Mouse (Mus musculus) hindbrain, embryonic 11.5 days (tissue): ENCODE measurements around the gene Igflr1. TPM values are rescaled to one million over a fixed set of nuclear protein-coding genes. Genes with fewer than 3 reads are reported as not detected.
A peak's percentile ranks its signal among the peaks of the same experiment; 100 is the strongest.

ENCODE experiments used
- ATAC-seq: fragments of 200-750 bp; cut with Nextera tagmentation; 2 replicates; pipeline ENCODE4 v1.8.0; 2017; ENCODE audit warnings: mild to moderate bottlenecking, moderate TSS enrichment, moderate library complexity; ENCODE audit not compliant: low FRiP score
- DNase-seq: peaks from one replicate; pipeline ENCODE4 v3.0.0-alpha.2; 2015; ENCODE audit warnings: low spot score
- H3K27ac ChIP-seq: fragments of 300-500 bp; sonication (generic); 2 replicates; pipeline ENCODE4 v1.5.1; 2014; ENCODE audit warnings: mild to moderate bottlenecking, low read depth, low read length
- H3K27me3 ChIP-seq: fragments of 300-500 bp; sonication (generic); 2 replicates; pipeline ENCODE4 v1.6.1; 2014; ENCODE audit warnings: mild to moderate bottlenecking, low read length, moderate library complexity, mixed read lengths; ENCODE audit not compliant: control insufficient read depth, insufficient read depth
- H3K36me3 ChIP-seq: fragments of 300-500 bp; sonication (generic); 2 replicates; pipeline ENCODE4 v1.6.1; 2014; ENCODE audit warnings: mild to moderate bottlenecking, low read length, moderate library complexity, mixed read lengths; ENCODE audit not compliant: control insufficient read depth, insufficient read depth
- H3K4me1 ChIP-seq: fragments of 300-500 bp; sonication (generic); replicated peaks from 2 replicates; pipeline ENCODE4 v1.6.1; 2014; ENCODE audit warnings: low read length, mixed read lengths; ENCODE audit not compliant: control insufficient read depth, insufficient read depth
- H3K4me2 ChIP-seq: fragments of 300-500 bp; sonication (generic); replicated peaks from 2 replicates; pipeline ENCODE4 v1.6.1; 2014; ENCODE audit warnings: mild to moderate bottlenecking, low read depth, low read length
- H3K4me3 ChIP-seq: fragments of 300-500 bp; sonication (generic); 2 replicates; pipeline ENCODE4 v1.5.1; 2014; ENCODE audit warnings: low read depth, low read length
- H3K9ac ChIP-seq: fragments of 300-500 bp; sonication (generic); 2 replicates; pipeline ENCODE4 v1.6.1; 2014; ENCODE audit warnings: low read depth, low read length
- H3K9me3 ChIP-seq: fragments of 300-500 bp; sonication (generic); 2 replicates; pipeline ENCODE4 v1.6.1; 2016; ENCODE audit warnings: low read length; ENCODE audit not compliant: control insufficient read depth
- WGBS: fragments of 180-500 bp; shearing (Covaris S2); extraction: QIAGEN DNeasy Blood & Tissue Kit; methylation state at CpG from one replicate; pipeline ENCODE4 v1.1.7; 2014; 5-methylcytosine and 5-hydroxymethylcytosine counted together
- polyA plus RNA-seq: library from polyadenylated mRNA; unstranded; fragments of >200 nt; fragmentation: Nextera tagmentation; extraction: Ambion mirVana; gene quantifications from 2 replicates; pipeline ENCODE4 v1.2.1, GENCODE M21; 2014

Igflr1 gene
- polyA plus RNA-seq, 1 experiment from 2014 or later: 3.6 TPM

DNA sequence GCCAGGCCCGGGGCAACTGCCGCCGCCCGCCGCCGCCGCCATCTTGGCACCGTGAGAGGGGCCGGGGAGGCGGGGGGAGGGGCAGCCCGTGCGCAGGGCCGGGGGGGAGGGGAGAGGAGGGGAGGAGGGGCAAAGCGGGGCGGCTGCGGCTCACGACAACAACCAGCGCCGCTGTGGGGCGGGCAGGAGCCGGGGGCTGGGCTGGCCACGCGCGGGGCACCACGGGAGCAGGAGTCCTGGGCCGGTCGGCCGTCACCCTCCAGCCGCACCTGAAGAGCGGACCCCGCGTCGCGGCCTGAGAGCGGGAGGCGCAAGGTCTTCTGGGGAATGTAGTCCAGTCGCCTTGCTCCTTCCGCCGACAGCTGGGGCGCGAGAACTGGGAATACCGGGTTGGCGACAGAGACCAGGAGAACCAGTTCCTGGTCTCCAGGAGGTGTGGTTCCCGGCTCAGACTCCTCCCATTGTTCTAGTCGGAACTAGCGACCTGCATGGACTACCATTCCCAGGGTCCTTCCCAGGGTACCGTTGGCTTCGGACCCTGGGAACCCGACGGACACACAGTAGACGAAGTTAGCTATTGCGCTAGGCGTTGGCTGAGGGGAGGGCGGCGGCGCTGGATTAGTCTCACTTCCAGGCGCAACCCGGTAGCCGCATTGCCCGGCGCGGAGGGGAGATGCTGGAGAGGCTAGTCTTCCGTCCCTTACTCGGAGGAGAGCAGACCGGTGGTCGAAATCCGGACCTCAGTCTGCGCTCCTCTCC, 23.6 kb downstream of the Igflr1 start, which contains the start of gene Kmt2b:
Kmt2b (minus strand) TSS at position 51 of the 759 bp plus-strand sequence.
- DNase-seq: peak; percentile 96
- Histone ChIP-seq H3K4me1 (peaks cover 5% of the 10 kb centered on the region), H3K27ac (peak within 1 kb of the TSS; percentile 45), H3K4me2 (peak within 1 kb of the TSS; percentile 93), H3K4me3 (peak within 1 kb of the TSS; percentile 80), H3K36me3 (peaks cover 5% of the 10 kb centered on the region; the same call in 1 of the 2 replicates), H3K27me3 (no peaks in the 10 kb centered on the region), H3K9ac (peak within 1 kb of the TSS; percentile 94), H3K9me3 (no peaks in the 10 kb centered on the region)
- peak; percentile 96 for ATAC-seq
- 0% methylated on average over 47 of the region's 68 CpGs for WGBS

DNA sequence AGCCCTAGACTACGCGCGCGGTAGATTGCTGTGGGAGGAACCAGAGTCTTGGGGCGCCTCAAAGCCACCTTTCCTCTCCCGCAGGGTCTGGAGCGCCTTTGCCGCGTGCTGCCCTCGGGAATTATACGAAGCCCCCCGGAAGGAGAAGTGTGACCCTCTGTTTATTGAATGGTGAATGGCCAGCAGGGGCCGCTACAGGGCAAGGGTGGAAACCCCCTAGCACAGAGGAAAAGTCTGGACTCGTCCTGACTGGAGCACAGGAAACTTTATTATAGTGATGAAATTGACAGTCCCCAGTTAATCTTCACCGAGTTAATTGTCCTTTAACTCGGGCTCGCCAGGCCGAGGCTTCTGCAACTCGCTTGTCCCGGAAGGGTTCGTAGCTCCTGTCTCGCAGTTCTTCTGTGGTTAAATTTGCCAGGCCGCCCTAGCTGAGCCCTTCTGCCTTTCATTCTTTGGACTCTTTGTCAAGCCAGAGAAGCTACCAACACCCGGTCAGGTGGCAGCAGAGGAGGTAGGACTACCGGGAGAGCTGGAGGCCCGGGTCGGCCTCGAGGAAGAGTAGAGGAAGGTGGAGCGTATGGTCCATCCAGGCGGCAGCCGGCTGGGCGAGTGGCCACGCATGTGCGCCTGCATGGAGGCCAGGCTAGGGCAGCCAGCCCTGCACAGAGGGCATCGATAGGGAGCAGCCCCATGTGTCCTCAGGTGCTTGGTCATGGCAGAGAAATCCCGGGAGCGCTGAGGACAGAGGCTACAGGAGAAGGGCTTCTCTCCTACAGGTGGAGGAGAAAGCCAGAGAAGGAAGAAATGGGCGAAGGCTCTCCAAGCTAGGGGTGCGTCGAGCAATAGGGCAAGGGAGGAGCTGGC, 24.4 kb downstream of the Igflr1 start:
- WGBS: 31% methylated on average over 40 of the region's 40 CpGs
- ATAC-seq: peak; percentile 73

DNA sequence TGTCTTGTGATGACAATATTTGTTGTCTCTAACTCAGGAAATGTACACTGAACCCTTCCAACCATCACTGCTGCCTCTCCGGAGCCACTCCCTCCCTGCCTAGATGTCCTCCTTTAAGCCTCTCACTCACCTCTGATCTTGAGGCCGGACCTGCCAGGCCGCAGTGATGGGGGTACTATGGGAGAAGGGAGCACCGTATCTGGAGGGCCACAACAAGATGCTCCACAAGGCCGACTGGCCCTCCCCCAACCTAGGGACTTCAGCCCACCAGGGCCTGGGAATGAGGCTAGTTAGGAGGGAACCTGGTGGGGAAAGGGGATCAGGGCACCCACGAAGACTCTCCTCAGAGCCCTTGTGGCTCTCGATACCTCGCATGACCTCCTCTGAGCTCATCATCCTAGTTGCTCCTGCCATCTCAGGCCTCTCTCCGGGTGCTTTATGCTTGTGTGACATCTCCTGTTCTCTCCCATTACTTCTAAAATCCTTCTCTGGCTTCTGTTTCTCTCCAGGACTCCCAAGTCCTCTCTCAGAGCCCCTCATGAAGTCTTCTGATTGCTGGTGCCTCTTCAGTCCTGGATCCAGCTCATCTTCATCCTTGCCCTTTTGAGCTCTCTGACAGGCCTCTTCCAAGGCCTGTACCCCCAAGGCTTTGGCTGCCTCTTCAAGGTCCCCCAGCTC, 25.8 kb downstream of the Igflr1 start:
- no peaks in the 10 kb centered on the region for H3K36me3 ChIP-seq
- no peak overlapping the region for H3K27ac ChIP-seq
- ATAC-seq (no peak), DNase-seq (no peak)
- no peak overlapping the region for H3K9ac ChIP-seq
- no peaks in the 10 kb centered on the region for H3K9me3 ChIP-seq
- 86% methylated on average over 9 of the region's 9 CpGs for WGBS
- no peak overlapping the region for H3K4me3 ChIP-seq
- no peak overlapping the region for H3K4me2 ChIP-seq
- H3K4me1 ChIP-seq: peaks cover 5% of the 10 kb centered on the region
- no peaks in the 10 kb centered on the region for H3K27me3 ChIP-seq

More for the DNA sequence above, 24.4 kb downstream of the Igflr1 start:
- Histone ChIP-seq H3K4me2 (peak overlapping the region; percentile 60), H3K9me3 (no peaks in the 10 kb centered on the region), H3K4me3 (peak overlapping the region; percentile 80), H3K9ac (peak overlapping the region; percentile 94; the same call in 1 of the 2 replicates), H3K36me3 (no peaks in the 10 kb centered on the region; the same call in 1 of the 2 replicates), H3K27ac (peak overlapping the region; percentile 45), H3K27me3 (no peaks in the 10 kb centered on the region), H3K4me1 (peaks cover 5% of the 10 kb centered on the region)
- peak; percentile 94 for DNase-seq

DNA sequence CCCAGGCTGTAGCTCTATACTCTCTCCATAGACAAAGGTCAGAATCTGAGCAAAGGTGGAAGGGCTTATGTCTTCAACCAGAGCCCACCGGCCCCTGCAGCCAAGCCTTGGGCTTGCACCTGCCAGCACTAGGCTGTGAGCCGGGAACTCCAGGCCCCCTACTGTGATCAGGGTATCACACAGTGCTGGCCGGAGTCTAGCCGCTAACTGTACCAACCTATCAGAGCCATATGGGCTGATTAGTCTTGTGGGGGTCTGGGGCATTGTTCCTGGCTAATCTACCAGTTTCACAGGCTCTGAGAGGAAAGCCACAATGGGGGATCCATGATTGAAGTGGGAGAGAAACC, 26.4 kb downstream of the Igflr1 start:
- ATAC-seq: no peak
- no peak overlapping the region; the same call in 1 of the 2 replicates for H3K9ac ChIP-seq
- DNase-seq: no peak
- no peak overlapping the region for H3K4me2 ChIP-seq
- no peaks in the 10 kb centered on the region for H3K27me3 ChIP-seq
- no peak overlapping the region for H3K27ac ChIP-seq
- WGBS: 37% methylated on average over 4 of the region's 4 CpGs
- H3K9me3 ChIP-seq: no peaks in the 10 kb centered on the region
- peaks cover 5% of the 10 kb centered on the region for H3K4me1 ChIP-seq
- H3K36me3 ChIP-seq: no peaks in the 10 kb centered on the region
- no peak overlapping the region for H3K4me3 ChIP-seq

DNA sequence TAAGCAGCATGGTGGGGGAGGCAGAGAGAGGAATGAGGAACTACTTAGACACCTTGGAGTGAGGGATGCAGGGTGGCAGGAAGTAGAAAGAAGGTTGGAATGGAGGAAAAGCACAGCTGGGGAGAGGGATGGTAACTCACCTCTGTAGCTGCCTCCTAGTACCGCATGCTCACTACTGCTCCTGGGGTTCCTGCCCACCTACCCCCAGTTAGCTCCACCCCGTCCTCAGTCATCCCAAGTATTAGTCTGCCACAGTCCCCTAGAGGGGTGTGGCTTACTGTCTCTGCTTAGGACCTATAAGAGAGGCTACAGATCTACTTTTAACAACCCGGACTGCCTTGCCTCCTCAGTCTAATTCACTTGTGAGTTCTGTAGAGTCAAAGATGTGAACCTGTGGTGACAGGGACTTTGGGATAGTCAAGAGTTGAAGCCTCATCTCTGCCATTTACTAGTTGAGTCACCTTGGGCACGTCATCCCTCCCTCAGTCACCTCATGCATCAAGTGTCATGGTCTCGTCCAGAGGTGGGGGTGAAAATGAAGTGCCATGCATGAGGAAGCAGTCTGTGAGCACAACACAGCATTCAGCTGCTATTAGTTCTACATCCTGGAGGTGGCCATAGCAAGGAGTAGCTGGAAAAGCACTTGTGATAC, 27.7 kb downstream of the Igflr1 start:
- no peak overlapping the region for H3K27ac ChIP-seq
- no peak overlapping the region for H3K4me3 ChIP-seq
- no peak overlapping the region for H3K4me2 ChIP-seq
- no peaks in the 10 kb centered on the region; the same call in 1 of the 2 replicates for H3K4me1 ChIP-seq
- no peak overlapping the region for H3K9ac ChIP-seq
- H3K9me3 ChIP-seq: no peaks in the 10 kb centered on the region
- no peak for DNase-seq
- H3K36me3 ChIP-seq: no peaks in the 10 kb centered on the region
- 55% methylated on average over 5 of the region's 5 CpGs for WGBS
- ATAC-seq: no peak
- no peaks in the 10 kb centered on the region for H3K27me3 ChIP-seq

DNA sequence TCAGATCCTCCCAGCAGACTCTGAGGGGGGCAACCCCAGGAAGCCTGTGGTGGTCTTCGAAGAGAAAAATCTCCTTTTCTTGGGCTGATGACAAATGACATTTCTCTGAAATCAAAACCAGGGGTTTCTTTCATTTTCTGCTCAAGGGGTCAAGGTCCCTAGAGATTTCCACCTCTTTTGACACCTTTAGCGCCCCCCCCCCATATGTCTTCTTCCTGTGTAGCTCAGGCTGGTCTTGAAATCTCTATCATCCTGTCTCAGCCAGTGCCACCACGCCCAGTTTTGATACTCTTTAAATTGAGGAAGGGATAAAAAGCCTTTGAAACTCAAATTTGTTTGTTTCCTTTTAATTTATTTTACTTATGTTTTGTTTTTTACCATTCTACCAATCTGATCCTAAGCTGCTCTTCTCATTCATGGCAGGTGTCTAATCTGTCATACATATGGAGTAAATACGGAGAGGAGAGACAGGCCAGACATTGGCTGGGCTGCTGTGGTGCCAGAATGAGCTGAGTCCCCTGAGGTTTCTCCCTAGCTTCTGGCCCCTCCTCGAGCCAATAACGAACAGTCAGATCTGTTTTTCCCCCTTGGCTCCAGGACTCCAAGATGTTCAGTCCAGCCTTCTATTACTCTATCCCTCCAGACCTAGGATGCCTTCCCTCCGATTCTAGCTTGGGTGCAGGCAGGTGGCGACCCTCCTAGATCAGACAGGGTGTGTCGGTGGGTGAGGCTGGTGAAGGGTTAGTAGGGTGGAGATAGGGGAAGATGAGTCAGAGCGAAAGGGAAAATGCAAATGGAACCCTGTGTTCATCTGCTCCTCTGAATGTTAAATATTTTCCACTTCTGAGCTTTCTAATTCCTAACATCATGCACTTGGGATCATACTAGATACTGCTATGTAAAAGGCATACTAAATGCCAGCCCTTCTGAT, 28.6 kb downstream of the Igflr1 start:
- H3K9ac ChIP-seq: no peak overlapping the region
- H3K27me3 ChIP-seq: no peaks in the 10 kb centered on the region
- H3K27ac ChIP-seq: no peak overlapping the region
- H3K36me3 ChIP-seq: no peaks in the 10 kb centered on the region
- DNase-seq: no peak
- H3K4me2 ChIP-seq: no peak overlapping the region
- H3K4me3 ChIP-seq: no peak overlapping the region
- no peaks in the 10 kb centered on the region; the same call in 1 of the 2 replicates for H3K4me1 ChIP-seq
- no peaks in the 10 kb centered on the region for H3K9me3 ChIP-seq
- 69% methylated on average over 10 of the region's 10 CpGs for WGBS
- ATAC-seq: no peak

DNA sequence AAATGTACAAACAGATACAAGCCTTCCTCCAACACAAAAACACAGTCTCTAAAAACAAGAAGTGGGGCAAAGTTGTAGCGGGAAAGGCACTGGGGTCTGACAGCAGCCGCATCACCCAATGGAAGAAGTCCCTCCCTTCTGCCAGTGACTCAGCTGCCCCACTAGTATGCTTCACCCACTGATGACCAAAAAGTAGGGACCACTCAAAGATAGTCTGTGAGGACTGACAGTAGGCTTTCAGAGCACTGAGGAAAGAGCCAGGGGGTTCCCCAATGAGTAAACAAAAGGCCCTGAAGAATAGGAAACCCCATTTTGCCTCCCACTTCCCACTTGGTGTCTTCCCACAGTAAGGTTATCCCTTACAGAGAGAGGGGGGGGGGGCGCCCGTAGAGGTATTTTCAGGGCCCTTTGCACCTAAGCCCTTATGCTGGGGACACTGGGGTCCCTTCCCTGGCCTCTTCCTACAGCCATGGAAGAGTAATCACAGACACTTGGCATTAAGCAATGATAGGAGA, 29.3 kb downstream of the Igflr1 start:
- DNase-seq (no peak), ATAC-seq (no peak)
- no peaks in the 10 kb centered on the region; the same call in 1 of the 2 replicates for H3K4me1 ChIP-seq
- H3K27ac ChIP-seq: no peak overlapping the region
- H3K9me3 ChIP-seq: no peaks in the 10 kb centered on the region
- WGBS: 68% methylated on average over 4 of the region's 4 CpGs
- no peak overlapping the region for H3K9ac ChIP-seq
- H3K4me3 ChIP-seq: no peak overlapping the region
- H3K27me3 ChIP-seq: no peaks in the 10 kb centered on the region
- H3K4me2 ChIP-seq: no peak overlapping the region
- no peaks in the 10 kb centered on the region for H3K36me3 ChIP-seq
